Mouse (Mus musculus) liver, embryonic 15.5 days (tissue): Measurements from ENCODE around the gene Izumo2. TPM values are rescaled to one million over a fixed set of nuclear protein-coding genes. Genes with fewer than 3 reads are reported as not detected.

Source experiments
- ATAC-seq: fragments of 200-750 bp; cut with Nextera tagmentation; 2 replicates; pipeline ENCODE4 v1.8.0; 2017; ENCODE audit warnings: moderate number of reproducible peaks, mild to moderate bottlenecking, moderate library complexity; ENCODE audit not compliant: insufficient read depth
- H3K27ac ChIP-seq: fragments of 300-500 bp; sonication (generic); replicated peaks from 2 replicates; pipeline ENCODE4 v1.5.1; 2015; ENCODE audit warnings: mild to moderate bottlenecking, inconsistent platforms
- H3K27me3 ChIP-seq: fragments of 300-500 bp; sonication (generic); 2 replicates; pipeline ENCODE4 v1.6.1; 2015; ENCODE audit warnings: mild to moderate bottlenecking, inconsistent platforms
- H3K36me3 ChIP-seq: fragments of 300-500 bp; sonication (generic); replicated peaks from 2 replicates; pipeline ENCODE4 v1.6.1; 2015; ENCODE audit warnings: moderate library complexity, mild to moderate bottlenecking, inconsistent platforms
- H3K4me1 ChIP-seq: fragments of 300-500 bp; sonication (generic); replicated peaks from 2 replicates; pipeline ENCODE4 v1.6.1; 2015; ENCODE audit warnings: inconsistent platforms
- H3K4me2 ChIP-seq: fragments of 300-500 bp; sonication (generic); 2 replicates; pipeline ENCODE4 v1.6.1; 2015; ENCODE audit warnings: moderate library complexity, mild to moderate bottlenecking, inconsistent platforms
- H3K4me3 ChIP-seq: fragments of 300-500 bp; sonication (generic); replicated peaks from 2 replicates; pipeline ENCODE4 v1.5.1; 2015; ENCODE audit warnings: mild to moderate bottlenecking, inconsistent platforms
- H3K9ac ChIP-seq: fragments of 300-500 bp; sonication (generic); 2 replicates; pipeline ENCODE4 v1.6.1; 2015; ENCODE audit warnings: moderate library complexity, mild to moderate bottlenecking, inconsistent platforms
- H3K9me3 ChIP-seq: fragments of 300-500 bp; sonication (generic); replicated peaks from 2 replicates; pipeline ENCODE4 v1.6.1; 2016; ENCODE audit warnings: inconsistent platforms
- WGBS: fragments of 180-500 bp; shearing (Covaris S2); methylation state at CpG from one replicate; pipeline ENCODE4 v1.1.7; 2015; ENCODE audit warnings: mixed read lengths; ENCODE audit not compliant: insufficient replicate concordance; 5-methylcytosine and 5-hydroxymethylcytosine counted together
- polyA plus RNA-seq: library from polyadenylated mRNA; unstranded; fragments of >200 nt; fragmentation: Nextera tagmentation; extraction: Ambion mirVana; gene quantifications from 2 replicates; pipeline ENCODE4 v1.2.1, GENCODE M21; 2015

Gene Izumo2
- polyA plus RNA-seq: not detected in 2 replicates

- H3K4me1 ChIP-seq: no peaks in the 10 kb centered on the region
- 62% methylated on average over 14 of the region's 14 CpGs for WGBS
These were observed at the start of gene Izumo2 for GRCm38 (mm10) chr7:44708574-44708973. Gene Izumo2 (plus strand): TSS chr7:44708742.

DNA sequence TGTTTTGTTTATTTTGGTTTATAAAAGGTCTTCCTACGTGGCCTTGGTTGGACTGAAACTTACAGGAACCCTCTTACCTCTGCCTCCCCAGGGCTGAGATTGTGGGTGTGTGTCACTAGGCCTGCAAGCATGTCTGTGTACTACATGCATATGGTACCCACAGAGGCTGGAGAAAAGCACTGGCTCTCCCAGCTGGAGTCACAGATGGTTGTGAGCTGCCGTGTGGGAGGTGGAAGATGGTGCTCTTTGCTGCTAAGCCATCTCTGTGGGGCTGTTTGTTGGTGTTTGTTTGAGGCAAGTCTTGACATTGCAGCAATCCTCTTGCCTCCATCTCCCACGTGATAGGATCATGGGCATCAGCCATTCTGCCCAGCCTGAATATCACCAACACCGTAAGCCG is 47.3 kb upstream of the Izumo2 start:
- no peak for ATAC-seq
- H3K4me2 ChIP-seq: no peak overlapping the region
- no peaks in the 10 kb centered on the region for H3K36me3 ChIP-seq
- WGBS: 62% methylated on average over 5 of the region's 5 CpGs
- H3K4me1 ChIP-seq: no peaks in the 10 kb centered on the region
- no peaks in the 10 kb centered on the region for H3K9me3 ChIP-seq
- H3K27me3 ChIP-seq: no peaks in the 10 kb centered on the region
- no peak overlapping the region for H3K27ac ChIP-seq
- no peak overlapping the region for H3K9ac ChIP-seq
- H3K4me3 ChIP-seq: no peak overlapping the region

More at GRCm38 (mm10) chr7:44708574-44708973, at the start of gene Izumo2:
- no peak within 1 kb of the TSS for H3K4me3 ChIP-seq
- H3K9ac ChIP-seq: no peak within 1 kb of the TSS
- no peaks in the 10 kb centered on the region for H3K36me3 ChIP-seq
- no peaks in the 10 kb centered on the region for H3K9me3 ChIP-seq
- no peak within 1 kb of the TSS for H3K27ac ChIP-seq
- no peaks in the 10 kb centered on the region for H3K27me3 ChIP-seq
- ATAC-seq: no peak
- H3K4me2 ChIP-seq: no peak within 1 kb of the TSS

DNA sequence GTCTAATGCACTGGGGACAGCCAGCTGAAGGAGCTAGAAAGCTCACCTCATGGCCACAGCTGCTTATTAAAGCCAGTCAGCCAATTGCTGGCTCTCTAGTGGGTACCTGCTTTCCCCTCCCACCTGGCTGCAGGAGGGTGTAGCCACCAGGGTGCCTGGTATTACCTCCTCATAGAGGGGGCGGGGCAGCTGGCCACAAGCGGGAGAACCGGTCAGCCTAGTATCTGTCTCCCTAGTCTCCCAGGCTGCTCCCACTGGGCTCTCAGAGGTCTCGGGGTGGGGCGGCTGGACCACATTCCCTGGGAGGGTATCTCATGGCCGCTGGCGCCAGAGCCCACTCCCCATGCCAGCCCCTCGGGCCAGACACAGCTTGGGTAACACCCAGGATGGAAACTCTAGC is 46.4 kb upstream of the Izumo2 start:
- no peak overlapping the region for H3K4me2 ChIP-seq
- H3K36me3 ChIP-seq: no peaks in the 10 kb centered on the region
- no peak for ATAC-seq
- no peak overlapping the region for H3K4me3 ChIP-seq
- WGBS: 12% methylated on average over 8 of the region's 8 CpGs
- H3K27ac ChIP-seq: no peak overlapping the region
- H3K9me3 ChIP-seq: no peaks in the 10 kb centered on the region
- H3K4me1 ChIP-seq: no peaks in the 10 kb centered on the region
- H3K27me3 ChIP-seq: no peaks in the 10 kb centered on the region
- no peak overlapping the region for H3K9ac ChIP-seq

DNA sequence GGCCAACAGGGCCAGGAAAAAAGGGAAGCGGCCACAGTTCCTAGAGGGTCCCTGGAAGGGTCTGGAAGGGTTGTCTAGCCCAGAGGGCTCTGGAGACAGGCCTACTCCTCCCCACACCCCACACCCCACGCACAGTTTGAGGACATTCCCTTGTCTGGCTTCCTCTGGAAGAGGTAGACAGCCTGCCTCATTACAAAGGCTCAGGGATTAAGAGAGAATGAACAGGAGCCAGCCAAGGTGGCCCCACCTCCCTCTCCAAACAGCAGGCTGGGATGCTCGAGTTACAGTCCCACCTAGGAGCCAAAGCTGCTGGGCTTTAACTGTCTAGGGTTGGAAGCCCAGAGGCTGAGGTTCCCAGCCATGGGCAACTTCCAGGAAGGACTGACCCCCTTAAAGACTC is 46.0 kb upstream of the Izumo2 start:
- Histone ChIP-seq H3K9me3 (no peaks in the 10 kb centered on the region), H3K4me3 (no peak overlapping the region), H3K9ac (no peak overlapping the region), H3K4me1 (no peaks in the 10 kb centered on the region), H3K36me3 (no peaks in the 10 kb centered on the region), H3K4me2 (no peak overlapping the region), H3K27me3 (no peaks in the 10 kb centered on the region), H3K27ac (no peak overlapping the region)
- no peak for ATAC-seq
- 10% methylated on average over 3 of the region's 3 CpGs for WGBS

DNA sequence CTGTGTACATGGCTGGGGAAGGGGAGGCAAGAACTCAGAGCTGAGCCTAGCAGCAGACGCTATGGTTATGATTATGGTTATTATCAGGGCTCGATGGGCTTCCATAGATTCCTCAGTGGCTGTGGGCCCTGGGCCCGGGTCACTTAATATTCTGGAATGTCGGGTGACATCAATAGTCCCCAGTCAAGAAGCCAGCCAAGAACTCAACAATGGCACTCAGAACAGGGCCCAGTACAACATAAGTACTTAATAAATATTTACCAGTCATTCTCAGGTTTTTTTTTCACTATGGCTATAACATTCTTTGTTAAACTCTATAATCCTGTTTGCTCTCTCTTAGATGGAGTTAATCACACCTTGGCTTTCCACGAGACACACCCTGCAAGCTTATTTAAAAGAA is 45.0 kb upstream of the Izumo2 start:
- Histone ChIP-seq H3K27me3 (peaks cover 3% of the 10 kb centered on the region; the same call in 1 of the 2 replicates), H3K9me3 (no peaks in the 10 kb centered on the region), H3K4me2 (no peak overlapping the region), H3K9ac (no peak overlapping the region), H3K36me3 (no peaks in the 10 kb centered on the region), H3K4me3 (no peak overlapping the region), H3K27ac (no peak overlapping the region), H3K4me1 (no peaks in the 10 kb centered on the region)
- ATAC-seq: no peak
- WGBS: 48% methylated on average over 5 of the region's 5 CpGs

DNA sequence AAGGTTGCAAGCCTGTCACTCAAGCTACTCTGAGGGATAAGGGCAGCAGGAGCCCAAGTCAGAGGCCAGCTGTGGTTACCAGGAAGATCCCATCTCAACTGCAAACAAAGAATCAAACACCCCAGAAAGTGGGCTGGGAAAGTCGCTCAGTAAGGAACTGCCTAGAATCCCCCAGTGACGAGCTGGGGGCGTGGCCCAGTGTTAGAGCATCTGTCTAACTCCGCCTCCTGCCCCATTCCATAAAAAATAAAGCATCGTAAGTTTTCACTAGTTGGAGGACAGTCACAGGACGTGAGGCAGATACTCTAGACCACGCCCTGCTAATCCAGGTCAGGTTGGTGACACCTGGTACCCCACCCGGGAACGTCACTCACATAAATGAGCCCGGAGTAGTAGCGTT is 43.8 kb upstream of the Izumo2 start:
- Histone ChIP-seq H3K36me3 (no peaks in the 10 kb centered on the region), H3K4me1 (no peaks in the 10 kb centered on the region), H3K4me3 (no peak overlapping the region), H3K9me3 (no peaks in the 10 kb centered on the region), H3K9ac (no peak overlapping the region), H3K27ac (no peak overlapping the region), H3K4me2 (no peak overlapping the region), H3K27me3 (peaks cover 15% of the 10 kb centered on the region; the same call in 1 of the 2 replicates)
- WGBS: 30% methylated on average over 11 of the region's 11 CpGs
- ATAC-seq: no peak

GRCm38 (mm10) chr7:44666462-44666861 is 42.1 kb upstream of the Izumo2 start:
- Histone ChIP-seq H3K9me3 (no peaks in the 10 kb centered on the region), H3K4me2 (no peak overlapping the region), H3K27ac (no peak overlapping the region), H3K36me3 (no peaks in the 10 kb centered on the region), H3K4me1 (0 out of 2 replicates have a peak, but pooled peaks cover 7% of the 10 kb centered on the region), H3K9ac (no peak overlapping the region), H3K4me3 (no peak overlapping the region), H3K27me3 (peaks cover 30% of the 10 kb centered on the region)
- 67% methylated on average over 2 of the region's 2 CpGs for WGBS
- no peak for ATAC-seq

DNA sequence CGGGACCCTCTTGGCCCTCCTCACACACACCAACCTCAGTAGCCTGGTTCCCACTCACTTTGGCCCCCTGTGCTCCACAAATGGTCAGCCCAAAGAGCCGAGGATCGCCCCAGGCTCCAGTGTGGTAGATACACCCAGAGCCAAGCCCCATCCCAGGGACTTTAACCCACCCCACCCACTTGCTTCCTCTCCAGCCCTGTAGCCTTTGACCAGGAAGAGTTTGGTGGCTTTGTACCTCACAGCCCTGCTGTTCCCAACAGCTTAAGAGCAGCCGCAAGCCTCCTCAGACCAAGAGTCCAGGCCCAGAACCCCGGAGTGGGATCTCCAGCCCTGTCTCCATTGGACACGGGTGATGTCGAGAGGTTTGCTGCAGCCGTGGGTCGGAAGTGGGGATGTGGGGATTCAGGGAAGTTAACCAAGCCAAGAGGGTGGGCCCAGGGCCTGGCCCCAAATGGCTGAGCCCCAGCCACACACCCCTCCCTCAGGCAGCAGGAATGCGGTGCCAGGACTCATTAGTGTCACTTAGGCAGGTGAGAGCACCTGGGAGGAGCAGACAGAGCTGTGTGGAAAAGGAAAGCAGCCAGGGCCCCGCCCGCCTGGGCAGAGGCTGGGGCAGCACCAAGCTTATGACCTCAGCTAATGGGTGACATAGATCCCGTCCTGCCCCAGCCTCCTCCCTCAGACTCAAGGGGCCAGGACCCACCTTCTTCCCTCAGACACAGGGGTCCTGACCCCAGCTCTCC is 40.4 kb upstream of the Izumo2 start:
- Histone ChIP-seq H3K4me1 (0 out of 2 replicates have a peak, but pooled peaks cover 11% of the 10 kb centered on the region), H3K9ac (no peak overlapping the region), H3K27me3 (peaks cover 37% of the 10 kb centered on the region), H3K9me3 (no peaks in the 10 kb centered on the region), H3K4me3 (no peak overlapping the region), H3K36me3 (no peaks in the 10 kb centered on the region), H3K27ac (no peak overlapping the region), H3K4me2 (no peak overlapping the region)
- ATAC-seq: no peak
- 48% methylated on average over 13 of the region's 13 CpGs for WGBS

- no peak overlapping the region for H3K4me3 ChIP-seq
These were observed 39.4 kb upstream of the Izumo2 start for GRCm38 (mm10) chr7:44669103-44669502.

GRCm38 (mm10) chr7:44670803-44671202 is 37.7 kb upstream of the Izumo2 start, which contains the start of gene Myh14:
Gene Myh14 (minus strand): TSS chr7:44670843.
- 3% methylated on average over 23 of the region's 23 CpGs for WGBS
- H3K36me3 ChIP-seq: no peaks in the 10 kb centered on the region
- peak; percentile 83 for ATAC-seq
- no peak within 1 kb of the TSS for H3K4me3 ChIP-seq
- no peak within 1 kb of the TSS for H3K27ac ChIP-seq
- 0 out of 2 replicates have a peak, but pooled peaks cover 3% of the 10 kb centered on the region for H3K9me3 ChIP-seq
- H3K27me3 ChIP-seq: peaks cover 37% of the 10 kb centered on the region
- peak within 1 kb of the TSS; percentile 54 for H3K4me2 ChIP-seq
- H3K4me1 ChIP-seq: 0 out of 2 replicates have a peak, but pooled peaks cover 11% of the 10 kb centered on the region
- H3K9ac ChIP-seq: no peak within 1 kb of the TSS

More at GRCm38 (mm10) chr7:44669103-44669502, 39.4 kb upstream of the Izumo2 start:
- Histone ChIP-seq H3K36me3 (no peaks in the 10 kb centered on the region), H3K9ac (no peak overlapping the region), H3K9me3 (no peaks in the 10 kb centered on the region), H3K27ac (no peak overlapping the region), H3K4me1 (0 out of 2 replicates have a peak, but pooled peaks cover 11% of the 10 kb centered on the region), H3K4me2 (no peak overlapping the region), H3K27me3 (peaks cover 37% of the 10 kb centered on the region)
- WGBS: 12% methylated on average over 21 of the region's 21 CpGs
- no peak for ATAC-seq

DNA sequence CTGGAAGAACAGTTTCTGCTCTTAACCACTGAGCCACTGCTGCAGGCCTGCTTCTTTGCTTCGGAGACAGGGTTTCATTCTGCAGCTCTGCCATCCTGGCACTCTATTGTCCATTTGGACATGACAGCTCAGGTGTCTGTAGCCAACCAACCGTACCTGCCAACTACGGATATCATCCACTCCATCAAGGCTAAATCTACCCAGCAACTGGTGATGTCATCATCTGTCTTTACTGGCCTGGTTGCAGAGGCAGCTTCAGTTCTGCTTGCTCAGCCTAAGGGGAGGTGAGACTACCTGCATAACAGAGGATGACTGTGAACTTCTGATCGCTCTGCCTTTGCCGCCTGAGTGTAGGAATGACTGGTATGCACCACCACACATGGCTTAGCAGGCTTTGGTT is 36.3 kb upstream of the Izumo2 start:
- no peak overlapping the region for H3K4me2 ChIP-seq
- H3K9me3 ChIP-seq: 0 out of 2 replicates have a peak, but pooled peaks cover 3% of the 10 kb centered on the region
- WGBS: 52% methylated on average over 5 of the region's 5 CpGs
- ATAC-seq: no peak
- H3K27ac ChIP-seq: no peak overlapping the region
- H3K4me1 ChIP-seq: 0 out of 2 replicates have a peak, but pooled peaks cover 11% of the 10 kb centered on the region
- no peak overlapping the region for H3K9ac ChIP-seq
- H3K4me3 ChIP-seq: no peak overlapping the region
- no peaks in the 10 kb centered on the region for H3K36me3 ChIP-seq
- H3K27me3 ChIP-seq: peaks cover 37% of the 10 kb centered on the region
